14 mouse cellular contexts compared by ENCODE assay signal in the genomic region with DNA sequence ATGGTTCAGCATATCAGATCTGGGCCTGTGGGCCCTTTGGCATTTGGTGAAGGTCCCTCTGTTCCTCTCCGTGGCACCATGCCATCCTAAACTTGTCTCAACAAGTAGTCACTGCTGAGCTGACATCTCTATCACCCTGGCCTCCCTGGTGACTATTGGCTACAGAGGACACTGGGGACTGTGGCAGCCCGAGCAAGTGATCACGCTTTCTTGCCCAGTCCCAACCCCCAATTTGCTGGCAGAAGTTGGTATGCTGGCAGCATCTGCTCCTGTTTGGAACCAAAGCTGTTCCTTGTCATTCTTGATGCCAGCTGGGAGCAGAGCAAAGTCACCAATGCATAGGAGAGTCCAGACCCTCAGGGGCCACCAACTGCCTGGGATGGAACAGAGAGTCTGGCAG. TPM values are rescaled to one million over a fixed set of nuclear protein-coding genes. Genes with fewer than 3 reads are reported as not detected.
DNase-seq lines count a peak whose midpoint lies in the region; ATAC-seq lines count a peak whose summit lies in the region.
"Had no signal": no experiment of that assay in that cellular context is flagged by ENCODE, and none has a peak within 500 bp of the region (broad histone marks: within the 10 kb centered on the region; RNA-seq: fewer than 3 reads in every experiment).

No protein-coding gene starts in this region.

- no peaks in the 10 kb centered on the region for H3K9me3 ChIP-seq in kidney, embryonic 15.5 days (replicated peaks)
- H3K9me3 ChIP-seq: liver, embryonic 13.5 days; midbrain, embryonic 12.5 days; stomach, embryonic 15.5 days had no signal

- peak; percentile 28 for DNase-seq in cerebellum, adult 11-12 months
- DNase-seq in cerebellum, adult 8-10 months = no peak
- DNase-seq in left cerebral cortex, postnatal 10 days (ENCODE audit: extremely low spot score in 1 of 2, low spot score in 2 of 2) = peak; percentile 28 to 38
- DNase-seq in left cerebral cortex, adult 18-20 months (ENCODE audit: low spot score in 2 of 2) = no peak
- peak; percentile 22 for DNase-seq in cerebellum, adult 9-10 months
- DNase-seq in layer of hippocampus, adult 8-10 months (ENCODE audit: low spot score in 2 of 2) = peak; percentile 18 to 37
- DNase-seq in retina, postnatal 1 day = no peak
- DNase-seq: kidney, postnatal 25 days; liver, embryonic 13.5 days had no signal

- no peak overlapping the region for H3K4me3 ChIP-seq in kidney, embryonic 15.5 days (replicated peaks)
- H3K4me3 ChIP-seq: liver, embryonic 13.5 days; midbrain, embryonic 12.5 days; stomach, embryonic 15.5 days had no signal

- H3K9ac ChIP-seq in kidney, embryonic 15.5 days = no peak overlapping the region
- H3K9ac ChIP-seq: liver, embryonic 13.5 days; midbrain, embryonic 12.5 days; stomach, embryonic 15.5 days had no signal

- H3K27me3 ChIP-seq in kidney, embryonic 15.5 days = peaks cover 64% of the 10 kb centered on the region
- H3K27me3 ChIP-seq: liver, embryonic 13.5 days had no signal

- WGBS in kidney, embryonic 15.5 days = 83% methylated on average over 3 of the region's 3 CpGs

- ATAC-seq in kidney, embryonic 15.5 days (replicated peaks; ENCODE audit: low FRiP score) = no peak
- ATAC-seq: Patski had no signal

- intact Hi-C loops in left cerebral cortex, postnatal 10 days (cut with DNase I) = no loop called here

- 0 out of 2 replicates have a peak, but pooled peaks cover 10% of the 10 kb centered on the region for H3K4me1 ChIP-seq in kidney, embryonic 15.5 days
- H3K4me1 ChIP-seq: liver, embryonic 13.5 days; midbrain, embryonic 12.5 days; stomach, embryonic 15.5 days had no signal

- H3K4me2 ChIP-seq in kidney, embryonic 15.5 days = no peak overlapping the region
- H3K4me2 ChIP-seq: liver, embryonic 13.5 days; midbrain, embryonic 12.5 days; stomach, embryonic 15.5 days had no signal

- H3K36me3 ChIP-seq in kidney, embryonic 15.5 days = no peaks in the 10 kb centered on the region
- H3K36me3 ChIP-seq: liver, embryonic 13.5 days; midbrain, embryonic 12.5 days; stomach, embryonic 15.5 days had no signal

- no peak overlapping the region for H3K27ac ChIP-seq in kidney, embryonic 15.5 days
- H3K27ac ChIP-seq: liver, embryonic 13.5 days; midbrain, embryonic 12.5 days; stomach, embryonic 15.5 days had no signal

RNA-seq across cellular contexts. Expression of a gene that starts 30.0 kb away (rescaled TPM):
- not detected for total RNA-seq in left cerebral cortex, postnatal 10 days (2021)
- total RNA-seq in left cerebral cortex, adult 18-20 months (2021) = not detected
- not detected for total RNA-seq in layer of hippocampus, adult 8-10 months (2022)
- not detected in 2 replicates for polyA plus RNA-seq in kidney, embryonic 15.5 days (2015; fragmentation: Nextera tagmentation; extraction: Ambion mirVana)
- total RNA-seq: hematopoietic stem cell, adult 5-6 weeks had no signal
- polyA plus RNA-seq: liver, embryonic 13.5 days; midbrain, embryonic 12.5 days; Patski; stomach, embryonic 15.5 days had no signal

RNA-seq across cellular contexts. Expression of a gene that starts 33.2 kb away (rescaled TPM):
- not detected for total RNA-seq in left cerebral cortex, postnatal 10 days (2021)
- not detected for total RNA-seq in left cerebral cortex, adult 18-20 months (2021)
- total RNA-seq in layer of hippocampus, adult 8-10 months (2022) = not detected
- polyA plus RNA-seq in kidney, embryonic 15.5 days (2015; fragmentation: Nextera tagmentation; extraction: Ambion mirVana) = not detected in 2 replicates
- total RNA-seq: hematopoietic stem cell, adult 5-6 weeks had no signal
- polyA plus RNA-seq: liver, embryonic 13.5 days; midbrain, embryonic 12.5 days; Patski; stomach, embryonic 15.5 days had no signal

RNA-seq across cellular contexts. Expression of a gene that starts 36.4 kb away (rescaled TPM):
- not detected for total RNA-seq in left cerebral cortex, postnatal 10 days (2021)
- not detected for total RNA-seq in left cerebral cortex, adult 18-20 months (2021)
- not detected for total RNA-seq in layer of hippocampus, adult 8-10 months (2022)
- polyA plus RNA-seq in kidney, embryonic 15.5 days (2015; fragmentation: Nextera tagmentation; extraction: Ambion mirVana) = not detected in 2 replicates
- total RNA-seq: hematopoietic stem cell, adult 5-6 weeks had no signal
- polyA plus RNA-seq: liver, embryonic 13.5 days; midbrain, embryonic 12.5 days; Patski; stomach, embryonic 15.5 days had no signal

RNA-seq across cellular contexts. Expression of a gene that starts 39.5 kb away (rescaled TPM):
- not detected for total RNA-seq in left cerebral cortex, postnatal 10 days (2021)
- not detected for total RNA-seq in left cerebral cortex, adult 18-20 months (2021)
- not detected for total RNA-seq in layer of hippocampus, adult 8-10 months (2022)
- not detected in 2 replicates for polyA plus RNA-seq in kidney, embryonic 15.5 days (2015; fragmentation: Nextera tagmentation; extraction: Ambion mirVana)
- total RNA-seq: hematopoietic stem cell, adult 5-6 weeks had no signal
- polyA plus RNA-seq: liver, embryonic 13.5 days; midbrain, embryonic 12.5 days; Patski; stomach, embryonic 15.5 days had no signal

RNA-seq across cellular contexts. Expression of a gene that starts 42.7 kb away (rescaled TPM):
- not detected for total RNA-seq in left cerebral cortex, postnatal 10 days (2021)
- total RNA-seq in left cerebral cortex, adult 18-20 months (2021) = not detected
- not detected for total RNA-seq in layer of hippocampus, adult 8-10 months (2022)
- polyA plus RNA-seq in kidney, embryonic 15.5 days (2015; fragmentation: Nextera tagmentation; extraction: Ambion mirVana) = not detected in 2 replicates
- total RNA-seq: hematopoietic stem cell, adult 5-6 weeks had no signal
- polyA plus RNA-seq: liver, embryonic 13.5 days; midbrain, embryonic 12.5 days; Patski; stomach, embryonic 15.5 days had no signal

Comparison
In these comparisons a context has a peak if more than half of its experiments do, and no peak if none do; other contexts are left out.
1. DNase-seq: peak in cerebellum, adult 11-12 months (single experiment), left cerebral cortex, postnatal 10 days (2 of 2), cerebellum, adult 9-10 months (single experiment) and layer of hippocampus, adult 8-10 months (2 of 2); none in cerebellum, adult 8-10 months (single experiment), left cerebral cortex, adult 18-20 months (0 of 2) and retina, postnatal 1 day (single experiment).